In the genomic region with DNA sequence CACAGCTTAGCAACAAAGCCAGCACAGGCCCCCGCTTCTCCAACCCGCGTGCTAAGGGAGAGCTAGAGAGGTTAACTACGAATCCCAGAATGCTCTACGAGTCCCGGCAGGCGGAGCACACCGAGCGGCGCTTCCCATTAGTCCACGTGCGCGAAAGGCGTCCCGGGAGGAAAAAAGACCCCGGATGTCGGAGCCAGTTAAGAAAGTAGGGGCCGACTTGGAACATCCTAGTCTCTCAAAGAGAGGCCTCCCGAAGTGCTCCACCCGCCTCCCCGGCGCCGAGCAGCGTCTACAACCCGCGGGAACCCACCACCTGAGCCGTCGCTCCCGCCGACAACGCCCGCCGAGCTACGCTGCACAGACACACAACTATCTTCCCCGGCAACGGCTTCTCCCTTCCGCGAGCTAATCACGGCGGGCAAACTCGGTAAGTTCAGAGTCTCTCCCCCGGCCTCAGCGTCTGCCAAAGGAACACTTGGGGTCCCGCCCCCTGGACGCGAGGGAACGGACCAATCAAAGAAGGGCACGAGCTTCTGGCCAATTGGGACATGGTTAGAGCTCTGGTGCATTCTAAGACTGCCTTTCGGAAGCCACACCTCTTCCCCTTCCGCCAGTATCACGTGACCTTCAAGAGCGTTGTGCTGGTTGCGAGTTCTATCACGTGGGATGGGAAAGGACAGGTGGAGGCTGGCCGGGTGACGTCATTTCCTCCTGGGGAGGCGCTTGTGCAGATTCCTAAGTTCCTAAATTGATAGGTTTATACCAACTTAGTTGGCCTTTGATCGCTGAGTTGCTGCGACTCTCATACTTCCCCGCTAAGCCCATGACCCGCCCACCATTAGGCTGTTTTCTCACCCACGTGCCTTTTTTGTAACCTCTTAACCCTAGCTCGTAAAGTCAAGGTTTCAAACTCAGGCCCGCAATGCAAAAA, we compare ENCODE assay signal across 7 mouse cellular contexts. TPM values are rescaled to one million over a fixed set of nuclear protein-coding genes. Genes with fewer than 3 reads are reported as not detected.
DNase-seq lines count a peak whose midpoint lies in the region; ATAC-seq lines count a peak whose summit lies in the region.

Gene BC024978, plus strand, starts transcription at position 101 of the 931 bp plus-strand sequence.
Gene Snrpa, minus strand, starts transcription at position 591 of the 931 bp plus-strand sequence.

- H3K27me3 ChIP-seq in embryonic facial prominence, embryonic 11.5 days (ENCODE audit: control insufficient read depth, insufficient read depth, low read length), result no peaks in the 10 kb centered on the region
- no peaks in the 10 kb centered on the region for H3K27me3 ChIP-seq in limb, embryonic 10.5 days (ENCODE audit: low read depth, poor library complexity, severe bottlenecking)
- no peaks in the 10 kb centered on the region for H3K27me3 ChIP-seq in midbrain, embryonic 13.5 days

- H3K9ac ChIP-seq in embryonic facial prominence, embryonic 11.5 days (replicated peaks; ENCODE audit: low read length), result peak within 1 kb of the TSS; percentile 89
- peak within 1 kb of the TSS; percentile 86 for H3K9ac ChIP-seq in midbrain, embryonic 13.5 days (replicated peaks)

- peak; percentile 99 for ATAC-seq in embryonic facial prominence, embryonic 11.5 days (replicated peaks; ENCODE audit: insufficient number of reproducible peaks, low FRiP score, low TSS enrichment, low read depth)
- ATAC-seq in granulocyte monocyte progenitor cell, adult 5-6 weeks (replicated peaks; ENCODE audit: poor library complexity, severe bottlenecking), result peak; percentile 89
- ATAC-seq in midbrain, embryonic 13.5 days, result peak; percentile 99

- peak within 1 kb of the TSS; percentile 81 for H3K4me3 ChIP-seq in embryonic facial prominence, embryonic 11.5 days (ENCODE audit: low read depth, low read length)
- peak within 1 kb of the TSS; percentile 92 for H3K4me3 ChIP-seq in limb, embryonic 10.5 days
- H3K4me3 ChIP-seq in midbrain, embryonic 13.5 days (replicated peaks), result peak within 1 kb of the TSS; percentile 86

- H3K36me3 ChIP-seq in embryonic facial prominence, embryonic 11.5 days (replicated peaks; ENCODE audit: control insufficient read depth, insufficient read depth, low read depth, low read length), result peaks cover 21% of the 10 kb centered on the region
- H3K36me3 ChIP-seq in limb, embryonic 10.5 days, result peaks cover 68% of the 10 kb centered on the region
- peaks cover 41% of the 10 kb centered on the region for H3K36me3 ChIP-seq in midbrain, embryonic 13.5 days

- no peaks in the 10 kb centered on the region for H3K9me3 ChIP-seq in embryonic facial prominence, embryonic 11.5 days (replicated peaks; ENCODE audit: control insufficient read depth, low read length)
- no peaks in the 10 kb centered on the region for H3K9me3 ChIP-seq in limb, embryonic 10.5 days (replicated peaks)
- no peaks in the 10 kb centered on the region for H3K9me3 ChIP-seq in midbrain, embryonic 13.5 days

- 1% methylated on average over 64 of the region's 64 CpGs for WGBS in embryonic facial prominence, embryonic 11.5 days
- WGBS in limb, embryonic 10.5 days, result under 1% methylated on average over 64 of the region's 64 CpGs
- WGBS in midbrain, embryonic 13.5 days, result 1% methylated on average over 64 of the region's 64 CpGs

- peak; percentile 98 for DNase-seq in adrenal gland, postnatal 14 days
- DNase-seq in embryonic facial prominence, embryonic 11.5 days (ENCODE audit: low spot score), result peak; percentile 99
- peak; percentile 100 for DNase-seq in kidney, adult 11 months
- peak; percentile 95 for DNase-seq in limb, embryonic 10.5 days (ENCODE audit: low spot score)
- DNase-seq in spleen, adult 12 weeks (ENCODE audit: low spot score), result peak; percentile 84

- peak within 1 kb of the TSS; percentile 86 for H3K4me2 ChIP-seq in embryonic facial prominence, embryonic 11.5 days (ENCODE audit: low read depth, low read length)
- peak within 1 kb of the TSS; percentile 95 for H3K4me2 ChIP-seq in midbrain, embryonic 13.5 days (replicated peaks)

- H3K27ac ChIP-seq in embryonic facial prominence, embryonic 11.5 days (replicated peaks; ENCODE audit: low read depth, low read length), result peak within 1 kb of the TSS; percentile 97
- peak within 1 kb of the TSS; percentile 98 for H3K27ac ChIP-seq in limb, embryonic 10.5 days
- peak within 1 kb of the TSS; percentile 97 for H3K27ac ChIP-seq in midbrain, embryonic 13.5 days

- H3K4me1 ChIP-seq in embryonic facial prominence, embryonic 11.5 days (ENCODE audit: control insufficient read depth, insufficient read depth, low read length), result 0 out of 2 replicates have a peak, but pooled peaks cover 3% of the 10 kb centered on the region
- H3K4me1 ChIP-seq in limb, embryonic 10.5 days, result peaks cover 22% of the 10 kb centered on the region
- H3K4me1 ChIP-seq in midbrain, embryonic 13.5 days (replicated peaks), result peaks cover 30% of the 10 kb centered on the region

RNA-seq across cellular contexts. Expression of gene BC024978, which starts in this region (rescaled TPM):
- 22.9 and 23.0 TPM in 2 replicates for total RNA-seq in adrenal gland, postnatal 14 days (2021)
- polyA plus RNA-seq in embryonic facial prominence, embryonic 11.5 days (2014; fragmentation: Nextera tagmentation; extraction: Ambion mirVana), result 2.4 and 3.2 TPM in 2 replicates
- 6.7 and 7.7 TPM in 2 replicates for total RNA-seq in granulocyte monocyte progenitor cell, adult 5-6 weeks (2014; fragmentation: Nextera tagmentation)
- total RNA-seq in granulocyte monocyte progenitor cell, adult 5-6 weeks (2017), result 2.2 and 2.6 TPM in 2 replicates
- 3.6 and 4.5 TPM in 2 replicates for polyA plus RNA-seq in limb, embryonic 10.5 days (2016; fragmentation: Nextera tagmentation; extraction: Ambion mirVana)
- 4.3 TPM in 2 replicates for polyA plus RNA-seq in midbrain, embryonic 13.5 days (2015; fragmentation: Nextera tagmentation; extraction: Ambion mirVana)

RNA-seq across cellular contexts. Expression of gene Snrpa, which starts in this region (rescaled TPM):
- total RNA-seq in adrenal gland, postnatal 14 days (2021), result 88.3 and 90.9 TPM in 2 replicates
- polyA plus RNA-seq in embryonic facial prominence, embryonic 11.5 days (2014; fragmentation: Nextera tagmentation; extraction: Ambion mirVana), result 355 and 379 TPM in 2 replicates
- 213 and 258 TPM in 2 replicates for total RNA-seq in granulocyte monocyte progenitor cell, adult 5-6 weeks (2014; fragmentation: Nextera tagmentation)
- total RNA-seq in granulocyte monocyte progenitor cell, adult 5-6 weeks (2017), result 92.5 and 99.7 TPM in 2 replicates
- polyA plus RNA-seq in limb, embryonic 10.5 days (2016; fragmentation: Nextera tagmentation; extraction: Ambion mirVana), result 415 and 452 TPM in 2 replicates
- 233 and 245 TPM in 2 replicates for polyA plus RNA-seq in midbrain, embryonic 13.5 days (2015; fragmentation: Nextera tagmentation; extraction: Ambion mirVana)

Comparison
In these comparisons a context has a peak if more than half of its experiments do, and no peak if none do; other contexts are left out.
1. Peak in every context shown above with its lines: DNase-seq, ATAC-seq, H3K4me3 ChIP-seq and H3K27ac ChIP-seq.